ENCODE assay signal across 8 mouse cellular contexts in the genomic region with DNA sequence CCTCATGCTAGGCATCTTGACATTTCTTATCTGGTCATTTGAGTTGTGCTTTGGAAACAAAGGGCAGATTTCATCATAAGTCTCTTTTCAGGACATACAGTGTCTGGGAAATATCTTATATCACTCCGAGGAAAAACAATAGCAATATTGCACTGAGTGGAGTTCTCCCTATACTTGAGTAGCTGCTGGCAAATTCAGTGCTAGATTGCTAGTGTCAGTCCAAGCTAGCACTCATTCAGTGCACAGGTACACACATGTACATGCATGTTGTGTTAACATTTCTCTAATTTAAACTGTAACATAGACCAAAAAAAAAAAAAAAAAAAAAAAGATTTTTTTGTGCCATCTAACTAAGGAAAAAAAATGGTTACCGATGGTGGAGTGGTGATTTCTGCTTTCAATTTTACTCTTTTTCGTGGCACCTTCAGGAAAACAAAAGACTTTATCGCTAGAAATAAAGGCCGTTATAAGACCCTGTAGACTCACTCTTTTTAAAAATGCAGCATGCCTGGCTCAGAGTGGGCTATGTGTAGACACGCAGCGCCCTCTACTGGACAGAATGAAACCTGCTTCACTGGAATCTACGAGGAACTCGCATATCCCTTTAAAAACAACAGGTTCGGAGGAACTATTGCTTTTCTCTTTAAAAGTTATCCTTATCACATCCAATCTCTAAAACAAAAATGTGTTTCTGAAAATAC.
DNase-seq lines count a peak whose midpoint lies in the region; ATAC-seq and TF ChIP-seq lines count a peak whose summit lies in the region.

No protein-coding gene starts in this region.

- H3K4me1 ChIP-seq in hindbrain, postnatal 0 days (ENCODE audit: insufficient read depth, low read length), result no peaks in the 10 kb centered on the region; the same call in 1 of the 2 replicates

- peak overlapping the region; percentile 31; the same call in 1 of the 2 replicates for H3K9ac ChIP-seq in hindbrain, postnatal 0 days (replicated peaks; ENCODE audit: low read length)

- H3K27me3 ChIP-seq in hindbrain, postnatal 0 days (ENCODE audit: insufficient read depth, low read length), result no peaks in the 10 kb centered on the region

- H3K27ac ChIP-seq in hindbrain, postnatal 0 days, result no peak overlapping the region
- peak overlapping the region; percentile 36; the same call in 1 of the 2 replicates for H3K27ac ChIP-seq in left cerebral cortex, adult 2 months
- H3K27ac ChIP-seq in macrophage, result no peak overlapping the region

- peak overlapping the region; percentile 32 for H3K4me3 ChIP-seq in hindbrain, postnatal 0 days (ENCODE audit: low read length)
- H3K4me3 ChIP-seq in left cerebral cortex, adult 2 months, result peak overlapping the region; percentile 41
- peak overlapping the region; percentile 26 for H3K4me3 ChIP-seq in macrophage (ENCODE audit: inconsistent target)

- DNase-seq in cerebellum, postnatal 4 days (ENCODE audit: low spot score in 2 of 2), result peak; percentile 86 to 89
- DNase-seq in gastrocnemius, adult 8-10 months (ENCODE audit: low spot score in 2 of 2), result peak; percentile 29 to 41
- peak; percentile 96 for DNase-seq in hindbrain, postnatal 0 days (ENCODE audit: low spot score)
- peak; percentile 84 to 87 for DNase-seq in left cerebral cortex, adult 2 months (ENCODE audit: extremely low spot score in 1 of 2, low spot score in 2 of 2)
- DNase-seq in right cerebral cortex, postnatal 14 days, result peak; percentile 95
- peak; percentile 78 for DNase-seq in urinary bladder, postnatal 25 days (ENCODE audit: low spot score)

- no peaks in the 10 kb centered on the region for H3K9me3 ChIP-seq in hindbrain, postnatal 0 days (ENCODE audit: low read length)

- no peaks in the 10 kb centered on the region for H3K79me2 ChIP-seq in macrophage (ENCODE audit: inconsistent target)

- H3K4me2 ChIP-seq in hindbrain, postnatal 0 days (ENCODE audit: low read depth, low read length), result peak overlapping the region; percentile 54

- no peaks in the 10 kb centered on the region for H3K36me3 ChIP-seq in hindbrain, postnatal 0 days (ENCODE audit: insufficient read depth, low read length)
- H3K36me3 ChIP-seq in macrophage (ENCODE audit: inconsistent target), result no peaks in the 10 kb centered on the region

- peak; percentile 66 for ATAC-seq in activated CD4-positive, CD25-positive, alpha-beta regulatory T cell, adult 4 months
- peak; percentile 84 for ATAC-seq in hindbrain, postnatal 0 days

- intact Hi-C loops in left cerebral cortex, adult 2 months (cut with DNase I), result loop anchor here (1.0 to 5.0 kb wide), 6 partner anchors 61 to 1289 kb away; partner anchors contain the start of gene Slc7a11

- WGBS in hindbrain, postnatal 0 days, result 16% methylated on average over 10 of the region's 10 CpGs
- WGBS in macrophage (ENCODE audit: missing documents), result 18% methylated on average over 10 of the region's 10 CpGs

- TF ChIP-seq CTCF in hindbrain, postnatal 0 days (IDR thresholded peaks at IDR 0.05; ENCODE audit: low read depth), result peak; percentile 90
- peak; percentile 93 for TF ChIP-seq CTCF in left cerebral cortex, adult 2 months (IDR thresholded peaks at IDR 0.05)

Comparison
In these comparisons a context has a peak if more than half of its experiments do, and no peak if none do; other contexts are left out.
1. DNase-seq: peak in every context shown above with its lines; median percentile 96 in hindbrain, postnatal 0 days; 95 in right cerebral cortex, postnatal 14 days; 88 in cerebellum, postnatal 4 days; 86 in left cerebral cortex, adult 2 months; 78 in urinary bladder, postnatal 25 days; 35 in gastrocnemius, adult 8-10 months.